Mouse (Mus musculus): ENCODE data around the gene Cyp3a41b.
"Not testable (repeated sequence)": the region's sequence is repeated elsewhere in the genome, so short reads cannot be mapped to it uniquely, and the experiment has no call there.

DNA sequence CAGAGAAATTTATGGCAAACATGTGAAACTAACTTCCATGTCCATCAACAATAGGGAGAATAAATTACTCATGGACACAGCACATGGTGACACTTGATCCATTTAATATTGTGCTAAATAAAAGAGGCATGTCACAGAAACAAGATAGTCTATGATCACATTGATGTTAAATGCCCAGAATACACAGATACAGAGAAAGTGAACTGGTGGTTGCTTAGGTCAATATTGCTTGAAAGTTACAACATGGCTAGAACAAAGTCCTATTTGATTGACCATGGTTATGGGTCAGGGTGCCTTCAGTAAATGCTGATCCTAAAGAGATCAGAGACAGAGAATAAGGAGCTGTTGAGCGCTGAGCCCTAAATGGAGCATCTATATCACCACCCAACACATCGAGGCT is 12.6 kb downstream of the Cyp3a41b start:
- not testable (repeated sequence) for TF ChIP-seq CTCF (IDR thresholded peaks at IDR 0.05; ENCODE audit: borderline replicate concordance, control insufficient read depth, extremely low read depth, insufficient read depth, low read length, poor library complexity); POLR2A (IDR thresholded peaks at IDR 0.05; ENCODE audit: control insufficient read depth, extremely low read depth, insufficient read depth, low read length, poor library complexity)

Data from thymus, adult 2 months (tissue).